Mouse (Mus musculus): ENCODE results near the gene Nudt3.
"Not testable (repeated sequence)": the region's sequence is repeated elsewhere in the genome, so short reads cannot be mapped to it uniquely, and the experiment has no call there.

Gene Nudt3

DNA sequence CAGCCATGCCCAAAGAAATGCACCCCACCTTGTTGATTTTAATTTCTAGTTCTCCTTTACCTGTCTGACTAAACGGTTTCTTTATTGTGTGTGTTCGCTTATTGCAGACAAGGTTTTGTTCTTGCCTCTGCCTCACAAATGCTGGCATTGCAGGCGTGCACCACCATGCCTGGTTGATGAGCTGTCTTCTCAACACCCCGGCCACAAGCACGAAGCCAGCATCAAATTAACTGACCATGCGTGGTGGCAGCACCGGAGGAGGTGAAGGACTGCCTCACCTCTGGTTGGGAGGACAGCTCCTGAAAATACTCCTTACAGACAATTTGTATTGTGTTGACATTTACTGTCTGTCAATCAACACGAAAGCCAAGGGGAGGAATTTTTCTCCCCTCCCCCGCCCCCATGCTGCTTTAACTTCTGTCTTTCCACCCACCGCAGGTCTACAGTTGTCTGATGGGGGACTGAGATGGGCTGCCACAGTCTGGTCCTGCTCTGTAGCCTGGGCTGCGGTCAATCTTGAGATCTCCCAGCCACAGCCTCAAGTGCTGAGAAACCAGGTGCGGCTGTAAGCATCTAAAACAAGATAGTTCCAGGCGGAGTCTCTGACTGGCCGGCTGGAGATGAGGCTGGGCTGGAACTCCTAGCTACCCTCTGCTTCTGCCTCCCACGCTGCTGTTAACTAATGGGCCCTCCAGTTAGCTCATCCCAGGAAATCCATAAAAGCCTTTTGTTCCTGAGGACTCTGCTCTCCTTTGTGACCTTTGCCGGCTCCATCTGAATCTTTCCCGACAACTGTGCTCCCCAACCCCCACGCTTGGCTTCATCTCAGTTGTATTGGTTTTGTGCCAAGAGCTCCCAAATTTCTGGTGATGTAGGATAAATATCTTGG is 13.1 kb upstream of the Nudt3 start, which contains the start of gene Rps10:
Gene Rps10 (minus strand): TSS at position 538 of the 889 bp plus-strand sequence.
- no peak for DNase-seq (ENCODE audit: low read depth, low spot score)

DNA sequence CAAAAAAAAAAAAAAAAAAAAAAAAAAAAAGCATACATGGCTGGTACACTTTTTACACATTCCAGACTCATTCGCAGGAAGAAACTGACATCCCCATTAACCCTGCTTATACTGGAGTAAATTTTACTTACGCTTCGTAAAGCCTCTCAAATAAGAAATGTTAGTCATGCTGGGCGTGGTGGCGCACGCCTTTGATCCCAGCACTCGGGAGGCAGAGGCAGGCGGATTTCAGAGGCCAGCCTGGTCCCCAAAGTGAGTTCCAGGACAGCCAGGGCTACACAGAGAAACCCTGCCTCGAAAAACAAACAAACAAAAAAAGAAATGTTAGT is 12.2 kb upstream of the Nudt3 start:
- not testable (repeated sequence) for DNase-seq (ENCODE audit: low read depth, low spot score)

DNA sequence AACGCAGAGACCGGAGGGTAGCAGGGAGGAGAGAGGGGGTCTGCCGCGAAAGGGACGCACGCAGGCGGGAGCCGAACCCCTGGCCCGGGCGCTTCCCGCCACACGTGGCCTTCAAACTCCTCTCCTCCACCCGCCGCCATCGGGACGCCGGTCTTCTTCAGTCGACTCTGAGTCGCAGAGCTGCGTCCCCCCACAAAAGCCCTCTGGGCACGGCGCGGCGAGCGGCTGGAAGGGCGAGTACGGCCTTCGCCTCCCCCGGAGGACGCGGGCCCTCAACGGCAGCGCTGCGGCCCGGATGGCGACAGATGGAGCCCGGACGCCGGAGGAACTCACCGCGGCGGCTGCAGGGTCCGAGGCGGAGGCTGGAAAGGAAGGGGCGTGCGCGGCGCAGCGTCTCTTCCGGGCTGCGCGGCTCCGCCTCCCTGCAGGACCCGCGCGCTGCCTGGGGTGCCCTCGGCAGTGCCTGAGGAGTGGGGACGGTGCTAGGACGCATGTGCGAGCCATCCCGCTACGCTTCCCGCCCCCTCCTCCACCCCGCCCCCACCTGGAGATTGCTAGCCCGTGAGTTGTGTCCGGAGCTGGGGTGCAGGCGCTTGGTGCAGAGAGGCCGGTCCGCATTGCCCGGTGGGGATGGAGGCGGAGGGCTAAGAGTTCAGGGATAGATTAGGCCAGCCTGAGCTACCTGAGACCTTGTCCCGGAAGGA is 11.7 kb upstream of the Nudt3 start, which contains the start of gene RPS10-NUDT3:
Gene RPS10-NUDT3 (minus strand): TSS at position 352 of the 704 bp plus-strand sequence.
- peak; percentile 88 for DNase-seq (ENCODE audit: low read depth, low spot score)

- DNase-seq (ENCODE audit: low read depth, low spot score) = peak; percentile 69
These were observed 6.1 kb upstream of the Nudt3 start for GRCm38 (mm10) chr17:27629249-27630020.

GRCm38 (mm10) chr17:27628376-27628775 is 5.1 kb upstream of the Nudt3 start:
- DNase-seq (ENCODE audit: low read depth, low spot score) = no peak

DNA sequence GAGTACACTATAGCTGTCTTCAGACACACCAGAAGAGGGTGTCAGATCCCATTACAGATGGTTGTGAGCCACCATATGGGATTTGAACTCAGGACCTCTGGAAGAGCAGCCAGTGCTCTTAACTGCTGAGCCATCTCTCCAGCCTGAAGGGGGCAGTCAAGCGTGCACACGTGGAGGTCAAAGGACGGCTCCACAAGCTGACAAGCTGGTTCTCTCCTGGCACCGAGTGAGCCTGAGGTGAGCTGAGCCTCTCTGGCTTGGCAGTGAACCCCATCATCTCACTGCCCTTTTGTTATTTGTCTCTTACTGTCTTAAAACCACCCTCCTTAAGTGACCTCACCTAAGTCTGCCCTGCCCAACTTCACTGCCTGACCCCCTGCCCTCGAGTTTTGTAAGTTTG is 4.2 kb upstream of the Nudt3 start:
- no peak for DNase-seq (ENCODE audit: low read depth, low spot score)

DNA sequence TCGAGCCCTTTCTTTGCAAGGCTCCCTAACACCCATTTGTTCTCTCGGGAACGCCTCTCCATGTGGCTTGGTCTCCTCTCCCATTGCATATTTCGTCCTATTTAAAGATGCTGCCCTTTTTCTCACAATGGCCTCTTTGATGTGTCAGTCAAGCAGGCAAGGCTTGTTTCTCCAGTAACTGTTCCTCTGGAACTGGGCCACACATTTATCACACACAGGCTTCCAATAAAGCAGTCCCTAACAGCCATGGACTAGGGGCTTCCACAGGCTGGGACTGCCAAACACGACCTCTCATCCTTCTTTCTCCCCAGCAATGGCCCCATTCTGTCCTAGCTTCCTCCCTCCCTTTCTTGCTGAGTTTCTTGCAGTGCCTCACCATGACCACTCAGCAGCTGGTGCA is 3.4 kb upstream of the Nudt3 start:
- DNase-seq (ENCODE audit: low read depth, low spot score) = no peak

- DNase-seq (ENCODE audit: low read depth, low spot score) = no peak
These were observed 2.4 kb upstream of the Nudt3 start for GRCm38 (mm10) chr17:27625455-27626251.

DNA sequence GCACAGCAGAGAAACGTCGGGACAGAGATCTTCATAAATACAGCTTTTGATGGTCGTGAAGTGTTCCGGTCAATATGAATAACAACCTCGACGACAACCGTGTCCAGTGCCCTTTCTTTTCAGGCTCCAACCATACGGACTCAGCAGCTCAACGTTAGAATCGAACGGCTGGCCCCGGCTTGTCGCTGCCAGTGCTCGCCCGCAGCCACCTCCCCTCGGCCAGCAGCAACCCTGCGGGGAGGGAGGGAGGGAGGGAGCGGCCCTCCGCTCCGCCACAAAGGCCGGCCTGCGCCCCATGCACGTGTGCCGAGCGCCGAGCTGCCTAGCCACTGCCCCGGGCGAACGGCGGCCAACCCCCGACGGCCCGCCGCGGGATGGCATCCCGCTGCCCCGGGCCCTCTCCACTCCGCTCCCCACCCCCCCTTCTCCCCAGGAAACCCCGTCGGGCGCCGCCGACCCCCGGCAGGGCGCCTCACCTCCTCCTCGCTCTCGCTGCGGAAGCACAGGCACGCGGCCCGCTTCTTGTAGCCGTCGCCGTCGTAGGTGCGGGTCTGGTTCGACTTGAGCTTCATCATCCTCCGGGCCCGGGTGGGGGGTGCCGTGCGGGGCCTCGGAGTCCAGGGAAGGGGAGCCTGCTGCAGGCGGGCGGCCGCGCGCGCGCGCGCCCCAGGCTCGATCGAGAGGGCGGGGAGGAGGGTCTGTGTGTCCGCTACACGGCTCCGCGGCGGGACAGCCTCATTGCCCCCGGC is 510 bp downstream of the Nudt3 start:
- DNase-seq (ENCODE audit: low read depth, low spot score) = peak; percentile 48

- no peak for DNase-seq (ENCODE audit: low read depth, low spot score)
These were observed 1.4 kb downstream of the Nudt3 start for GRCm38 (mm10) chr17:27621705-27622531.

- no peak for DNase-seq (ENCODE audit: low read depth, low spot score)
These were observed 2.1 kb downstream of the Nudt3 start for GRCm38 (mm10) chr17:27621161-27621560.

GRCm38 (mm10) chr17:27615388-27615787 is 7.9 kb downstream of the Nudt3 start:
- DNase-seq (ENCODE audit: low read depth, low spot score) = no peak

DNA sequence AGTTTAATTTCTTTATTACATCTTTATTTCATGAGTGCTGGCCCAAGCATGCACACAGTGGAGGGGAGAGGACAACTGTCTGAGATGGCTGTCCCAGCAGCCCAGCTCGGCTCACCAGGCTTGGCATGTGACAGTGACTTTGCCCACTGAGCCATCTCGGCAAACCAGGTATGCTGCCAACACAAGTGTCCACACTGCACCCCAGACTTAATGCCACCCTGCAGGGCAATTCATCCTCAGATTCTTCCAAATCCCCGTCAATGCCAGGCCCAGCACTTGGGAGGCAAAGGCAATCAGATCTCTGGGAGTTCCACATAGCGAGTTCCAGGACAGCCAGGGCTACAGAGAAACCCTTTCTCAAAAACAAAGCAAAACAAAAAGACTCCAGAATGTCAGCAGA is 10.3 kb downstream of the Nudt3 start:
- no peak for DNase-seq (ENCODE audit: low read depth, low spot score)

DNA sequence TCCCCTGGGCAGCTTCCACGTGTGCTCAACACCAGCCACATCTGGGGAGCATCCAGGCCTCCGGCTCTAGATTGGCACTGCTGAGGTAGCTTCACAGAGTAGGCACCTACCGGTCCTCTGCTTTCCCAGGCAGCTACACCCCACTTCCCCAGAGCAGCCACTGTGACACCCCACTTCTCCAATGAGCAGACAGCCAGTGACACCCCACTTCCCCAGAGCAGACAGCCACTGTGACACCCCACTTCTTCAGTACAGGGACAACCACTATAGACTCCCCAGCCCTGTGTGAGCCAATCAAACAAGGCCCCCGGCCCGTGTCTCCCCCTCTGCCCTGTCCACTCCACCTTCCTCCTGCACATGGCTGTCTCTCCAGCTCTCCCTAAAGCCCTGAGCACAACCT is 11.3 kb downstream of the Nudt3 start:
- DNase-seq (ENCODE audit: low read depth, low spot score) = no peak

DNA sequence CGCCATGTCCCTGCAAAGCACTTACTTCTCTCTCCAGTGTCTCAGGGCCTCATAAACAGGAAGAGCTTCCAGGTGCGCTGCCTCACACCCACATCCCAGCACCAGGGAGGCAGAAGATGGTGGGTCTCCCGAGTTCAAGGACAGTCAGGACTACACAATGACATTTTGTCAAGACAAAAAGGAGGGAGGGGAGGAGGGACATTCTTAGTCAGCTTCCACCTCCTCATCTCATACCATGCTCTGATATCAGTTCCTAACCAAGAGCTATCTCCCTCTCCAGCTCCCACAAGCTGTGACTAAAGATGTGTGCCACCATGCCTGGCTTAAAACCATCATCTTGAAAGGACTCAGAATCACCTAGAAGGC is 11.8 kb downstream of the Nudt3 start:
- DNase-seq (ENCODE audit: low read depth, low spot score) = no peak

DNA sequence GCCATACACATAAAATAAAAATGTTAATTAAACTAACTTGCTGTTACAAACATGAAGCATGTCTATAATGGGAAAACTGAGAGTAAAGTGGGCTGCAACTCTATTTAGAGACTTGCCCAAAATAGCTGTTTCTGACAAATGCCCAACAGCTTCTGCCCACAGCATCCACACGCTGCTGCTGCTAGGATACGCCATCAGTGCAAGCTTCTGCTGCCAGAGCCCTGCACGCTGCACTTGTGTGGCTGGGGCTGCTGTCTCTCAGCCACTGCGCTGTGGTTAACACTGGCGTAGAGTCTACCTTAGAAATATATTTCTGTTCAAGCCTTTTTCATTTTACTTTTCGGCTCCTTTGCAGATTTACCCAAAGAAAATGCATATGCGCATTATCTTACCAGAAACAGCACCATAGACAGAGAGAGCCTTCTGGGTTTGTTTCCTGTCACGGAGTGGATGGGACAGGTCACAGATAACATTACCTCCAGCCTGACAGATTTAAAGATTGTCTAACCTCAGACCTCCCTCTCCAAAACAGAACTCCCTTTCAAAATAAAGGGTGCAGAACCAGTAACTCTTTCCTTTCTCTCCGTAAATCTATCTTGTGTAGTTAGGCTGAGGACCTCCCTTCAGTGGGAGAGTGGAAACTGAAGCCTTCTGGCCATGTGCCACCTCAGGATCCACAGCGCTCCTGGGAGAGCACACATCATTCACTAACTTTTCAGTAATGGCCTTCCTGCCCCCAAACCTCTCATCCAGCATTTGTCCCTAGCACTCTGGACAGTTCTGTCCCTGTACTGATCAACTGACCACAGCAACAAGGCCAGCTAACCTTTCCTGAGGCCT is 12.4 kb downstream of the Nudt3 start:
- no peak for DNase-seq (ENCODE audit: low read depth, low spot score)

DNA sequence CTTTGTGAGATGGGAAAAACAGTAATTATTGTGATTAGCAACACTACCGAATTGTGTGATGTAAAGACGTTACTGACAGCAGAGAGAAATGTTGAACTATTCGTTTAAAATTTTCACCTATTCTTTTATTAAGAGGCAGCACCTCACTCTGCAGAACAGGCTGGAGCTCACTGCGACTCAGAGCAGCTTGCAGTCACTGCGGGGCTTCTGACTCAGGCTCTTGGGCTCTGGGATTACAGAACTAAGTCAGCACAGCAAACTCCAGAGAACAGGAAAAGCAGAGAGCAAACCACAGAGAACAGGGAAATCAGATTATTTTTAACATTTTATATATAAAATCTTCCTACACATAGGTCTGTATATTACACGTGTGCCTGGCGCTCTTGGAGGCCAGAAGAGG is 13.7 kb downstream of the Nudt3 start:
- DNase-seq (ENCODE audit: low read depth, low spot score) = no peak

GRCm38 (mm10) chr17:27603522-27604234 is 19.6 kb downstream of the Nudt3 start:
- DNase-seq (ENCODE audit: low read depth, low spot score) = no peak
